26 mouse cellular contexts compared by ENCODE assay signal in the genomic region with DNA sequence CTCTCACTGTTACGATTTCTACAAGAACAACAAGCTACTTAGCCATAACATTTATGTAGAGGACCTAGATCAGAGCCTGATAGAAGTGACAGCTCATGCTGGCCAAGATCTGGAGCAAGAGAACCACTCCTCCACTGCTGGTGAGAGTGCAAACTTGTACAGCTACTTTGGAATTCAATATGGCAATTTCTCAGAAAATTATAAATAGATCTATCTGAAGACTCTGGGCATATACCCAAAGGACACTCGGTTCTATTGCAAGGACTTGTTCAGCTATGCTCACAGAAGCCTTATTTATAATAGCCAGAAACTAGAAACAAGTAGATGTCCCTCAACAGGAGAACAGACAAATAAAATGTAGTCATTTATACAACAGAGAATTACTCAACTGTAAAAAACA.
DNase-seq lines count a peak whose midpoint lies in the region; TF ChIP-seq lines count a peak whose summit lies in the region.
"Had no signal": no experiment of that assay in that cellular context is flagged by ENCODE, and none has a peak within 500 bp of the region (broad histone marks: within the 10 kb centered on the region; RNA-seq: fewer than 3 reads in every experiment).

No protein-coding gene starts in this region.

- H3K27ac ChIP-seq in gastrocnemius, adult 2 months = peak overlapping the region; percentile 85
- no peak overlapping the region for H3K27ac ChIP-seq in heart, embryonic 10.5 days
- H3K27ac ChIP-seq: embryonic facial prominence, embryonic 10.5 days; embryonic facial prominence, embryonic 13.5 days; forebrain, embryonic 13.5 days; heart, embryonic 13.5 days; hindbrain, embryonic 12.5 days; hindbrain, embryonic 15.5 days had no signal

- no peaks in the 10 kb centered on the region for H3K4me1 ChIP-seq in heart, embryonic 10.5 days
- H3K4me1 ChIP-seq: embryonic facial prominence, embryonic 10.5 days; embryonic facial prominence, embryonic 13.5 days; forebrain, embryonic 13.5 days; heart, embryonic 13.5 days; hindbrain, embryonic 12.5 days; hindbrain, embryonic 15.5 days had no signal

- WGBS in heart, embryonic 10.5 days = 69% methylated on average over 2 of the region's 2 CpGs

- no peak for TF ChIP-seq CTCF in gastrocnemius, adult 2 months (IDR thresholded peaks at IDR 0.05)

- intact Hi-C loops in gastrocnemius, adult 2 months (cut with DNase I) = no loop called here

- DNase-seq in gastrocnemius, adult 2 months = peak; percentile 21
- no peak for DNase-seq in gastrocnemius, postnatal 10 days
- peak; percentile 23 for DNase-seq in heart, adult 8-10 months (ENCODE audit: low spot score)
- no peak for DNase-seq in heart, embryonic 10.5 days (ENCODE audit: low spot score)
- DNase-seq in brain, adult 2 months (ENCODE audit: low read depth, low spot score) = peak; percentile 22
- no peak for DNase-seq in right cerebral cortex, adult 18-20 months
- DNase-seq: adrenal gland, adult 2 months; adrenal gland, postnatal 14 days; B cell, adult 2 months; cerebellum, adult 11-12 months; cerebellum, adult 8-10 months; cerebellum, postnatal 10 days; cerebellum, postnatal 36 days; embryo, embryonic 11 days; gastrocnemius, postnatal 25 days; kidney, adult 2 months had no signal

- no peaks in the 10 kb centered on the region for H3K27me3 ChIP-seq in heart, embryonic 10.5 days (ENCODE audit: insufficient read depth, poor library complexity, severe bottlenecking)
- H3K27me3 ChIP-seq: CH12.LX; embryonic facial prominence, embryonic 13.5 days; forebrain, embryonic 13.5 days; heart, embryonic 13.5 days; hindbrain, embryonic 12.5 days; hindbrain, embryonic 15.5 days; Patski had no signal

- H3K36me3 ChIP-seq in heart, embryonic 10.5 days = no peaks in the 10 kb centered on the region
- H3K36me3 ChIP-seq: embryonic facial prominence, embryonic 10.5 days; embryonic facial prominence, embryonic 13.5 days; G1E; heart, embryonic 13.5 days; hindbrain, embryonic 12.5 days; hindbrain, embryonic 15.5 days had no signal

- H3K9me3 ChIP-seq in heart, embryonic 10.5 days = no peaks in the 10 kb centered on the region
- H3K9me3 ChIP-seq: embryonic facial prominence, embryonic 10.5 days; embryonic facial prominence, embryonic 13.5 days; forebrain, embryonic 13.5 days; G1E; heart, embryonic 13.5 days; hindbrain, embryonic 12.5 days; hindbrain, embryonic 15.5 days had no signal

- no peak overlapping the region for H3K4me3 ChIP-seq in gastrocnemius, adult 2 months
- no peak overlapping the region for H3K4me3 ChIP-seq in heart, embryonic 10.5 days
- H3K4me3 ChIP-seq: embryonic facial prominence, embryonic 10.5 days; embryonic facial prominence, embryonic 13.5 days; erythroblast, embryonic 14.5 days; forebrain, embryonic 13.5 days; heart, embryonic 13.5 days; hindbrain, embryonic 12.5 days; hindbrain, embryonic 15.5 days had no signal

Comparison
In these comparisons a context has a peak if more than half of its experiments do, and no peak if none do; other contexts are left out.
1. DNase-seq: peak in gastrocnemius, adult 2 months (single experiment), heart, adult 8-10 months (single experiment) and brain, adult 2 months (single experiment); none in gastrocnemius, postnatal 10 days (single experiment), heart, embryonic 10.5 days (single experiment) and right cerebral cortex, adult 18-20 months (single experiment).